Mouse (Mus musculus) layer of hippocampus, postnatal 10 days (tissue): ENCODE data around the gene Fam81a. TPM values are rescaled to one million over a fixed set of nuclear protein-coding genes. Genes with fewer than 3 reads are reported as not detected.

Experiments
- DNase-seq, 2 experiments: peaks; one replicate each; pipeline ENCODE4 v3.0.0; 2021; ENCODE audit warnings: low spot score in 2 of 2
- long read RNA-seq: library from polyadenylated mRNA; stranded (forward); transcript quantifications from one replicate; pipeline ENCODE4 v2.0.0, GENCODE M21; 2023
- total RNA-seq, 2 experiments: library from RNA; stranded (reverse); gene quantifications; 2 replicates each; pipeline ENCODE4 v1.2.3; 2021

Gene Fam81a
- 100 to 1,000 TPM; 109 to 116 TPM for total RNA-seq
- long read RNA-seq, transcript Fam81a-201 (9 exons, 3,703 nt): major isoform, 35 of 73 reads
- long read RNA-seq, partial matches to known transcripts: 3 of 73 reads
- long read RNA-seq, other reads (novel, unspliced or antisense): 35 of 73 reads

- no peak for DNase-seq
These were observed at the start of gene Fam81a for GRCm38 (mm10) chr9:70142460-70142859. Fam81a (minus strand) TSS chr9:70142560.

DNA sequence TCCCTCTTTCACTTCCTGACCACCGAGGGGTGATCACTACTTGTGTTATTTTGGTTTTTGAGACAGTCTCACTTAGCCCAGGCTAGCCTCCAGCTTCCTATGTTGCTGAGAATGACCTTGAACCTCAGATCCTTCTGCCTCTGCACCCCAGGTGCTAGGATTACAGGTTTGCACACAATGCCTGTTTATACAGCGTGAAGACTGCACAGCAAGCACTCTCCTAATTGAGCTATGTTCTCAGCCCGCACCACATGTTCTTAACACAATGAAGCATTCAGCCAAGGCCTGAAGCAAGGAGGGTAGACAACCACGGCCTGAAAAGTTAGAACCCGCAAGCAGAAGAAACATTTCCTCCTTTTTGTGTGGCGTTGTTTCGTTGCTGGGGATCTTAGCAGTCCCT is 40.3 kb upstream of the Fam81a start:
- no peak for DNase-seq

GRCm38 (mm10) chr9:70181719-70182118 is 39.4 kb upstream of the Fam81a start:
- DNase-seq: peak in 1 of 2 experiments; percentile 18

GRCm38 (mm10) chr9:70176291-70176690 is 33.9 kb upstream of the Fam81a start:
- no peak for DNase-seq

DNA sequence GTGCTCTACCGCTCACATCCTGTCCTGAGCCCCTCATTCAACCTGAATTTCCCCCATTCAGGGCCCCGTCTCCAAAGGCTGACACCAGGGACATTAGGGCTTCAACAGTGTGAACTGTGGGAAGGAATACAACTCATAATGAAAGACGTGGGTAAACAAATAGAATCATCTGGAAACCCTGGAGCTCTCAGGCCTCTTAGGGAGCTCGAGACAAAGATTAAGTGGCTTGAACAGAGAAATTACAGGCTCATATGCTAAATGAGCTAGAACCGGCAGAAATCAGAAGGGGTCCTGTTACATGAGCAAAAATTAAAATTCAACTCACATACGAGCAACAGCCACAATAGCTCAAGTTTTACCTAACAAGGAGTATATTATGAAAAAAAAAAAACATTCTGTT is 32.5 kb upstream of the Fam81a start:
- no peak for DNase-seq

DNA sequence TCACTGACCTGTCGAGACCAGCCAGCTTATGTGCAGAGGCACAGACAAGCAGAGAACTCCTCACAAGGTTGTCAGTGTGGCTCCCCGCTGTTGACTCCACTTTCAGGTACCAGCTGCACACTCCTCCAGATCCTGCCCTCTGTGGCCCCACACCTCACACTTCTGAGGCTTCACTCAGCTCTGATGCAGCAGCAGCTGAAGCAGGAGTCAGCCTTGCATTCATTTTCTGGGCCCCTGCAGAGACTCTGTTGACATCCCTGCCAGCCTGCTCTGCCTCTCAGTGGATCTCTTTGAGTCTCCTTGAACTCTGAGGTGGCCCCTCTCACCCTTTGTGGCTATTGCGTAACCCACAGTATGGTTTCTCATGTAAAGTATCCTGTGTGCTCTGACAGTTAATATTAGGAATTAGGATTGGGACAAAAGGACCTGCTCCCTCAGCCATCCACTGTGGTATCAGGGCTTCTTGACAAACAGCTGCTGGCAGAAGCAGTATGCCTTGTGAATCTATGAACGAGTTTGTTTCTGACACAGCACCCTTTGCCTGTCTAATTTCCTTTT is 32.0 kb upstream of the Fam81a start:
- DNase-seq: no peak

GRCm38 (mm10) chr9:70168973-70169372 is 26.6 kb upstream of the Fam81a start:
- DNase-seq: no peak

- DNase-seq: no peak
These were observed 17.7 kb upstream of the Fam81a start for GRCm38 (mm10) chr9:70160071-70160470.

DNA sequence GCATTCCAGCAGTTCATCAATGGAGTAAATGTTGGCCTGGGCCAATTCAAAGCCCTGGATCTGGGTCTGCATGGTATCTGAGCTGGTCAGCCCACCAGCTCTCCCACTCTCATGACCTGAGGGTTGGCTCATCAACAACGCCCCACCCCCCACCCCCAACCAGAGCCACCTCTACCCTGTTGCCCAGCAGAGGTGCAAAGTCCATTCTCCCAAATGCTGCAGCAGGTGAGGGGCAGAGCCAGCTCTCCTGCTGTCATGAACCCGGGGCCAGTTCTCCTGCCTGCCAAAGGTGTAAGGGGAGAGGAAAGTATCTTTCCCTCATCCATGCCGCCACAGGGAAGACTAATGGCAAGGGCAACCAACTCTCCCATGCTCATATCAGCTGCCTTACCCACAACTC is 5.3 kb upstream of the Fam81a start:
- no peak for DNase-seq

DNA sequence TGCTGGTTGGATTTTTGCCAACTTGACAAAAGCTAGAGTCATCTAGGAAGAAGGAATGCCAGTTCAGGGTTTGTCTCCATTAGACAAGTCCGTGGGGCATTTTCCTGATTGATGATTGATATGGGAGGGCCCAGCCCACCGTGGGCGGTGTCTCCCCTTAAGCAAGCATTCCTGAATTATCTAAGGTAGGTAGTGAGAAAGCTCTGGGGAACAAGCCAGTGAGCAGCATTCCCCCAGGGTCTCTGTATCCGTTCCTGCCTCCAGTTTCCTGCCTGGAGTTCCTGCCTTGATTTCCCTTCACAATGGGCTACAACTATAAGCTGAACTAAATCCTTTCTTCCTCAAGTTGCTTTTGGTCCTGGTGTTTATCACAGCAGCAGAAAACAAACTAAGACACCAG is 3.1 kb upstream of the Fam81a start:
- no peak for DNase-seq

DNA sequence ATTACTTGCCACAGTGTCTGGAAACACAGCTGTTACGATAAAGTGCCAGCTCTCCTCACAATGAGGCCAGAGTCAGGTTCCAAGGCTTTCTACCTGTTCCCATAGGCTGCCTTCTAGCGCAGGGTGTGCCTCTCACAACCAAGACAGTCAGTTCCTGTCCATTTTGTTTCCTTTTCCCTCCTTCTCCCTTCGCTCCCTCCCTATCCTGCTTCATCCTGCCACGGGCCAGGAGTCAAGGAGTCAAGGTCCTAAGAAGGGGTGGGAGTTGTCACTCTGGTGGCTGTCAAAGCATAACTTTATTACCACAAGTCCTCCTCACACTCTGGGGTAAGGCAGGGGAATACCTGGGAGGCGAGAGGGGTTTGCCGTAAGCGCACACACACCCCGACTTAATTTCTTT is 966 bp upstream of the Fam81a start:
- DNase-seq: no peak

DNA sequence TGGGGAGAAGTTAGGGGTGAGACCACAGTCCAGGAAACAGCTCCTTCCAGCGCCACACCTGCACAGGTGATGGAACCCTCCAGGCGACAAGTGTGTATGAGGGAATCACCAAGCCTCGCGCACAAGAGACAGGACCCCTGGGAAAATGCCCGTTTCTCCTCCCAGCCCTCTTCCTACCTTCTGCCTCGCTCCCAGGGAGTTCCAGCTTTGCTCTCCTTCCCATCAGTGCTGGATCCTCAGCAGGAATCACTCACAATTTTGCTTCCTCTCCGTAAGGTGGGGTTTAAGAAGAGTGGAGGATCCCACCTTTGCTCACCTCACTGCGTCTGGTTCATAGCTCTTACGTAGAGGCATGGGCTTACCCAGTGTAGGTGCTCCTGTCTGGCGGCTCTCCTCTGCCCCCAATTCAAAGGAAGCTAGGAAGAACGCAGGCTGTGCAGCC is 454 bp downstream of the Fam81a start:
- DNase-seq: peak; percentile 28 to 37

DNA sequence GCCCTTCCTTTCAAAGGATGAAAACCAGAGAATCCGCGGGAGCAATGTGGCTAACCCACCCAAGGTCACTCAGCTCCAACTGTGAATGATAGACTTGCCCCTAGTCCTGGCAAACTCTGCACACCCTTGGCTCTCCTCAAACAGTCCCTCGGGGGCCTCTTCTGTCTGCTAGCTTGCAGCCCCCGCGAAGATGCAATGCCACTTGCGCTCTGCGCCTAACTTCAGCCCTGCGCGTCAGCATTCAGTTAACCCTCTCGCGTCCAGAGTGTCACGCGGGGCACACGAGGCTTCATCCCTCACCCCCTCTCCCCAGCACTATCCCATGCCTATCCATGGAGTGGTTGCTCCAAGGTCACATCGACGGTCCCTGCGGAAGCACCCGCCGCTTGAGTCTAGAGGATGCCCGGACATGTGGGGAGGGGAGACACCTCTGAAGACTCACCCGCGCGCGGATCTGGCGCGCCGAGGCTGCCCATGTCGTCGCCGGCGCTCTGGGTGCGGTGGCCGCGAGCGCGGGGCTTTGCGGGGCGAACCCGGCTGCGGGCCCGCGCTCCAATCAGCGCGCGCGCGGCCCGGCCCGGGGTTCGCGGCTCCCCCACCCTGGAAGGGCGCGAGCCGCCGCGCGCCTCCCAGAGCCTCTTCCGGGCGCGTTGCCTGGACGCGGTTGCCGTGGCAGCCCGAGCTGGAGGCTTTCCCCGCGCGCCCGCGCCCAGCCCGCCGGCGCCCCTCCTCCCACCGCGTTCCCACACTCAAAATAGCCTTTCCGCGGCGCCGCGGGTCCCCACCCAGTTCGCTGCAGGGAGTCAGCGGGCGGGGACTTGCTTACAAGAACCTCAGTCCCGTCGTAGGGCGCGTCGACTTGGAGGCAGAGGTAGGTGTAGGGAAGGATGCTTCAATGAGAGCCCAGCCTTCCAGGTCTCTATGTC is 1.2 kb downstream of the Fam81a start:
- peak; percentile 81 to 91 for DNase-seq

GRCm38 (mm10) chr9:70140340-70140739 is 2.0 kb downstream of the Fam81a start:
- no peak for DNase-seq

DNA sequence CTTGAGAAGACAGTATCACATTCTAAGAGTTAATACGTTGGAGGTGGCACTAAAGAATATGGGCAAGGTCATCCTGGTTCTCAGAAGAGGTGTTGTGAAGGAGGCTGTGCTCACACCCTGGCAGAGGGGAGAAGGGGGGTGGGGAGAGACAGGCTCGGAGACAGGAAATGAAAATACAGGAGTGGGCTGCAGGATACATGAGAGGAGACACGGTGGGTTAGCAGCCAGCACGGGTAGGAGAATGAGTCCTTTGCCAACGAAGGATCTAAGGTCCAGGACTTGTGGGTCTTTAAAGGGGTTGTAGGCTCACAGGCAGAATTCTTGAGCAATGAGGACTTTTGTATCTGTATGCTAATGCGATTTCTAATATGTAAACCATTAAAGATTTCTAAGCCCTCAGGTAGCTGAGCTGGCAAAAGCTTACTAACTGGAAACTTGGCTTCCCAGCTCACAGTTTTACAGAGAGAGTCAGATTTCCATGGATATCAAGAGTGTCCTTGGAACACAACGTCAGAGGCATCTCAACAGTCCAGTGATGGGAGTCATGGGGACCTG is 3.0 kb downstream of the Fam81a start:
- no peak for DNase-seq

- DNase-seq: no peak
These were observed 3.8 kb downstream of the Fam81a start for GRCm38 (mm10) chr9:70138511-70138910.

DNA sequence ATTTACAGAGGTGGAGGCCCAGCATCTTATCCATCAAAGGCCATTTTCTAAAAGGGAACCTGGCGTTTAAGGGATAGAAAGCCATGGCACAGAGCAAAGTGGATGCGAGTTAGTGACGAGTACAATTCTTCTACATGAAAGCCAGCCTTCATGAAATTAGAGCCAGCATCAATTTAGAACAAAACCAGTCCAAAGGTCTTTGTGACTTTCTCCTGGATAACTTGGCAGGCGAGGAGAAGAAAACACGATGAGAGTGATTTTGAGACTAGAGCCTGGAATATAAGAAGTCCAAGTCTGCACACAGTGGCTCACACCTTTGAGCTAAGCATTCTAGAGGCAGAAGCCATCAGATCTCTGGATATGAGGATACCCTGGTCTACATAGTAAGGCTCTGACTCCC is 4.4 kb downstream of the Fam81a start:
- no peak for DNase-seq

DNA sequence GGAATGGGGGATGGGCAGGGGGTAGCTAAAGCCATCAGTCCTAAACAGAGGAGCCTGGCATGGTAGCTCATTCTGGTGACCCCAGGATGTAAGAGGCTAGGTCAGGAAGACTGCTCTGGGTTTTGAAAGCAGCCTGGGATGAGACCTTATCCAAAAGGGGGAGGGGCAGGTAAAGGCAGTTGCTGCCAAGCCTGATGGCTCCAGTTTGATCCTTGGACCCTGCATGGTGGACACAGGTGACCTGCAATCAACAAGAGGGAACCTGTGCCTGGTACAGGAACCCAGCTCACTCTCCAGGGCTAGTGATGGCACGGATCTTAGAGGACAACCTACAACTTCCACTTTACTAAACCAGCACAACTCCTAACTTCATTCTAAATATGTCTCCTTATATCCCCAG is 7.2 kb downstream of the Fam81a start:
- no peak for DNase-seq

- no peak for DNase-seq
These were observed 7.6 kb downstream of the Fam81a start for GRCm38 (mm10) chr9:70134716-70135115.

- DNase-seq: no peak
These were observed 8.1 kb downstream of the Fam81a start for GRCm38 (mm10) chr9:70134215-70134614.

- no peak for DNase-seq
These were observed 11.6 kb downstream of the Fam81a start for GRCm38 (mm10) chr9:70130786-70131185.

DNA sequence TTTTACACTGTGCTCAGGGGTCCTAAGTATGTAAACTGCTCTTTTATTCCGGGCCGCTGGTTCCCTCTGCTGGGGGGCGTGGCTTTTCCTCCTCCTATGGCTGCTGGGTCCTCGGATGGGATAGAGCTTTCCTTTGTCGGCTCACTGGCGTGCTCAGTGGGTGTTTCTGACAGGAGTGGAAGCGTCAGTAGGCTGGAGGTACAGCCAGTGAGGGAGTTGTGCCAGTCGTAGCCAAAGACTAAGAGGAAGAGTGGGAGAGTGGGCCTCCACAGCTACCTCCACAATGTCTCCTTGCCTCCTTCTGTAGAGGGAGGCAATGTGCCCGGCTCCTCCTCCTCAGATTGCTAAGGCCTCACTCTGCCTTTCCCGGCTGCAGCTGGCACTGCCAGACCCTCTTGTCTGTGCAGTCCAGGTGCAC is 30.5 kb downstream of the Fam81a start:
- DNase-seq: no peak
